Mouse (Mus musculus) liver, embryonic 14.5 days (tissue): Measurements from ENCODE around the gene Wars2.

Experiments used
- CTCF ChIP-seq: IDR thresholded peaks from 2 replicates; pipeline ENCODE4 v1.5.1; 2016; ENCODE audit warnings: antibody characterized with exemption, low read depth, control low read depth
- EP300 ChIP-seq: IDR thresholded peaks from 2 replicates; pipeline ENCODE4 v1.6.1; 2016; ENCODE audit warnings: antibody characterized with exemption, low read depth

GRCm38 (mm10) chr3:99193576-99193975 is 52.7 kb downstream of the Wars2 start:
- TF ChIP-seq CTCF: no peak
- no peak for TF ChIP-seq EP300
